Mouse (Mus musculus) embryonic facial prominence, embryonic 10.5 days (tissue): ENCODE data around the gene Tvp23b. TPM values are rescaled to one million over a fixed set of nuclear protein-coding genes. Genes with fewer than 3 reads are reported as not detected.

ENCODE experiments used
- DNase-seq: peaks from one replicate; pipeline ENCODE4 v3.0.0-alpha.2; 2017; ENCODE audit warnings: low spot score
- H3K27ac ChIP-seq: fragments of 300-500 bp; sonication (generic); replicated peaks from 2 replicates; pipeline ENCODE4 v1.5.1; 2016; ENCODE audit warnings: mild to moderate bottlenecking
- H3K27me3 ChIP-seq: fragments of 300-500 bp; sonication (generic); replicated peaks from 2 replicates; pipeline ENCODE4 v1.6.1; 2016; ENCODE audit warnings: low read depth, mild to moderate bottlenecking; ENCODE audit not compliant: poor library complexity, severe bottlenecking
- H3K36me3 ChIP-seq: fragments of 300-500 bp; sonication (generic); replicated peaks from 2 replicates; pipeline ENCODE4 v1.6.1; 2016; ENCODE audit warnings: mild to moderate bottlenecking, moderate library complexity
- H3K4me1 ChIP-seq: fragments of 300-500 bp; sonication (generic); 2 replicates; pipeline ENCODE4 v1.6.1; 2016
- H3K4me3 ChIP-seq: fragments of 300-500 bp; sonication (generic); 2 replicates; pipeline ENCODE4 v1.5.1; 2016; ENCODE audit warnings: mild to moderate bottlenecking, moderate library complexity
- H3K9me3 ChIP-seq: fragments of 300-500 bp; sonication (generic); 2 replicates; pipeline ENCODE4 v1.6.1; 2016; ENCODE audit warnings: mild to moderate bottlenecking
- WGBS: fragments of 180-500 bp; shearing (Covaris S2); methylation state at CpG from one replicate; pipeline ENCODE4 v1.1.7; 2016; 5-methylcytosine and 5-hydroxymethylcytosine counted together
- polyA plus RNA-seq: library from polyadenylated mRNA; unstranded; fragments of >200 nt; fragmentation: Nextera tagmentation; extraction: Ambion mirVana; gene quantifications from 2 replicates; pipeline ENCODE4 v1.2.1, GENCODE M21; 2016

Gene Tvp23b
- polyA plus RNA-seq, 1 experiment from 2014 or later: 50.0 TPM

- Histone ChIP-seq H3K27ac (no peak overlapping the region), H3K36me3 (no peaks in the 10 kb centered on the region), H3K4me3 (no peak overlapping the region), H3K27me3 (no peaks in the 10 kb centered on the region), H3K9me3 (no peaks in the 10 kb centered on the region), H3K4me1 (no peaks in the 10 kb centered on the region)
- 79% methylated on average over 3 of the region's 3 CpGs for WGBS
- DNase-seq: no peak
Measured at GRCm38 (mm10) chr11:62909720-62910306, 30.6 kb downstream of the Tvp23b start.

GRCm38 (mm10) chr11:62911362-62911761 is 32.1 kb downstream of the Tvp23b start:
- H3K36me3 ChIP-seq: no peaks in the 10 kb centered on the region
- WGBS: 73% methylated on average over 8 of the region's 8 CpGs

GRCm38 (mm10) chr11:62913141-62913540 is 33.9 kb downstream of the Tvp23b start:
- Histone ChIP-seq H3K27me3 (0 out of 2 replicates have a peak, but pooled peaks cover 5% of the 10 kb centered on the region), H3K36me3 (no peaks in the 10 kb centered on the region), H3K9me3 (no peaks in the 10 kb centered on the region), H3K4me3 (no peak overlapping the region), H3K4me1 (peaks cover 7% of the 10 kb centered on the region), H3K27ac (no peak overlapping the region)
- DNase-seq: no peak
- 92% methylated on average over 2 of the region's 2 CpGs for WGBS

More at GRCm38 (mm10) chr11:62911362-62911761, 32.1 kb downstream of the Tvp23b start:
- no peak overlapping the region for H3K4me3 ChIP-seq
- H3K9me3 ChIP-seq: no peaks in the 10 kb centered on the region
- no peaks in the 10 kb centered on the region for H3K4me1 ChIP-seq
- 0 out of 2 replicates have a peak, but pooled peaks cover 5% of the 10 kb centered on the region for H3K27me3 ChIP-seq
- no peak overlapping the region for H3K27ac ChIP-seq
- no peak for DNase-seq

GRCm38 (mm10) chr11:62914532-62914931 is 35.3 kb downstream of the Tvp23b start:
- DNase-seq: no peak
- Histone ChIP-seq H3K36me3 (no peaks in the 10 kb centered on the region), H3K27ac (no peak overlapping the region), H3K27me3 (0 out of 2 replicates have a peak, but pooled peaks cover 5% of the 10 kb centered on the region), H3K9me3 (no peaks in the 10 kb centered on the region; the same call in 1 of the 2 replicates), H3K4me1 (peaks cover 7% of the 10 kb centered on the region), H3K4me3 (no peak overlapping the region)
- WGBS: 59% methylated on average over 6 of the region's 6 CpGs

GRCm38 (mm10) chr11:62915486-62915885 is 36.2 kb downstream of the Tvp23b start:
- Histone ChIP-seq H3K4me3 (no peak overlapping the region), H3K27me3 (peaks cover 5% of the 10 kb centered on the region; the same call in 1 of the 2 replicates), H3K4me1 (peaks cover 11% of the 10 kb centered on the region), H3K36me3 (no peaks in the 10 kb centered on the region), H3K9me3 (no peaks in the 10 kb centered on the region; the same call in 1 of the 2 replicates), H3K27ac (no peak overlapping the region)
- 94% methylated on average over 2 of the region's 2 CpGs for WGBS
- DNase-seq: no peak

DNA sequence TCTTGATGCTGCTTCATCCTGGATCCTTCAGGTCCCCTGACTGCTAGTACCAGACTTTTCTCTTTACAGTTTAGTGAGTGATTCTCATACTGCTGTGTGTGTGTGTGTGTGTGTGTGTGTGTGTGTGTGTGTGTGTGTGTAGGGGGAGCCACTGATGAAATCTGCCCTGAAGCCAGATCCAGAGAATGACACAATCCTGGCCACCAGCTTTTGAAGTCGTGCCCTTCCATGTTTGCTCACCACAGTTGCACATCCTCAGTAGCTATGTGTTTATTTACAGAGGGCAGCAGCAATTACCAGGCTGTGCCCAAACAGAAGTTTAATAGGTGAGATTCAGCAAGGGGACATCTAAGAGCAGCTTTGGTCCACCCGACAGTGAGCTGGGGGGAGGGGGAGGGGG is 37.5 kb downstream of the Tvp23b start:
- Histone ChIP-seq H3K4me3 (no peak overlapping the region), H3K27me3 (peaks cover 5% of the 10 kb centered on the region; the same call in 1 of the 2 replicates), H3K4me1 (peaks cover 22% of the 10 kb centered on the region), H3K9me3 (no peaks in the 10 kb centered on the region; the same call in 1 of the 2 replicates), H3K36me3 (no peaks in the 10 kb centered on the region), H3K27ac (no peak overlapping the region)
- WGBS: 41% methylated on average over 2 of the region's 2 CpGs
- no peak for DNase-seq

DNA sequence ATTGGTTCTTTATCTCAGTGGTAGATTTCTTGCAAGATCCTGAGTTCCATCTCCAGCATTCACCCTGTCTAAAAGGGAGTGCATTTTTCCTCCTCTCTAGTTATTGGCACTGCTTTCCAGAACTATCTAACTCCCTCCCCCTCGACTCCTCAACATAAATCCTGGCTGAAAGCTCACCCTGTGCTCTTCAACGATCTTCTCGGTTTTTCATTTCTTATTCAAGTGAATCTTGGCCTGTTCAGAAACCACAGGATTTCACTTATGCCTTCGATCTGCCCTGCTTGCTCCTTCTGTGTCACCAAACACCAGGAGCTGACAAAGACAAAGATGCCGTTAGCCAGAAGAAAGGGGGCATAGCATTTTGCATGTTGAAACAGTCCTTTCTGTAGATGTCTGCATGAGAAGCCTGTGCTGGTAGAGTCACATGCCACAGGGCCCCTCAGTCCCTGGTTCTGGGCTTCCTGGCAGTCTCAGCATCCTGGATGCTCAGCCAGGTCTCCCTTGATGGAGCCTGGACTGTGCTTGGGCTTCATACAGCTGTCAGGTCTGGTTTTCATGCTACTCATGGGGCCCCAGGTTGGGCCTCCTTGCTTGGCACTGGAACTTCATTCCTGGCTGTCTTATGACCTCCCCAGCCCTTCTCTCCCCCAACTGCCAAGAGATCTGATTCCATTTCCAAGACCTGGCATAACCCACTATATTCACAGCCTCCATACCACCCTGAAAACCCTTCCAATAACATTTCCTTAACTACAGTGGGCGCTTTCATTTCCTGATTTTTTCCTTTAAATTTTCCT is 40.9 kb downstream of the Tvp23b start:
- Histone ChIP-seq H3K27me3 (peaks cover 5% of the 10 kb centered on the region; the same call in 1 of the 2 replicates), H3K9me3 (no peaks in the 10 kb centered on the region; the same call in 1 of the 2 replicates), H3K4me1 (peaks cover 25% of the 10 kb centered on the region), H3K27ac (peak overlapping the region; percentile 87), H3K36me3 (no peaks in the 10 kb centered on the region), H3K4me3 (no peak overlapping the region)
- no peak for DNase-seq
- 80% methylated on average over 6 of the region's 6 CpGs for WGBS

- H3K9me3 ChIP-seq: no peaks in the 10 kb centered on the region; the same call in 1 of the 2 replicates
- H3K27ac ChIP-seq: peak overlapping the region; percentile 87
- WGBS: 24% methylated on average over 6 of the region's 6 CpGs
- H3K4me3 ChIP-seq: peak overlapping the region; percentile 49
- H3K27me3 ChIP-seq: peaks cover 1% of the 10 kb centered on the region; the same call in 1 of the 2 replicates
- H3K36me3 ChIP-seq: no peaks in the 10 kb centered on the region
- DNase-seq: no peak
- H3K4me1 ChIP-seq: peaks cover 25% of the 10 kb centered on the region
Measured at GRCm38 (mm10) chr11:62920743-62921050, 41.4 kb downstream of the Tvp23b start.

DNA sequence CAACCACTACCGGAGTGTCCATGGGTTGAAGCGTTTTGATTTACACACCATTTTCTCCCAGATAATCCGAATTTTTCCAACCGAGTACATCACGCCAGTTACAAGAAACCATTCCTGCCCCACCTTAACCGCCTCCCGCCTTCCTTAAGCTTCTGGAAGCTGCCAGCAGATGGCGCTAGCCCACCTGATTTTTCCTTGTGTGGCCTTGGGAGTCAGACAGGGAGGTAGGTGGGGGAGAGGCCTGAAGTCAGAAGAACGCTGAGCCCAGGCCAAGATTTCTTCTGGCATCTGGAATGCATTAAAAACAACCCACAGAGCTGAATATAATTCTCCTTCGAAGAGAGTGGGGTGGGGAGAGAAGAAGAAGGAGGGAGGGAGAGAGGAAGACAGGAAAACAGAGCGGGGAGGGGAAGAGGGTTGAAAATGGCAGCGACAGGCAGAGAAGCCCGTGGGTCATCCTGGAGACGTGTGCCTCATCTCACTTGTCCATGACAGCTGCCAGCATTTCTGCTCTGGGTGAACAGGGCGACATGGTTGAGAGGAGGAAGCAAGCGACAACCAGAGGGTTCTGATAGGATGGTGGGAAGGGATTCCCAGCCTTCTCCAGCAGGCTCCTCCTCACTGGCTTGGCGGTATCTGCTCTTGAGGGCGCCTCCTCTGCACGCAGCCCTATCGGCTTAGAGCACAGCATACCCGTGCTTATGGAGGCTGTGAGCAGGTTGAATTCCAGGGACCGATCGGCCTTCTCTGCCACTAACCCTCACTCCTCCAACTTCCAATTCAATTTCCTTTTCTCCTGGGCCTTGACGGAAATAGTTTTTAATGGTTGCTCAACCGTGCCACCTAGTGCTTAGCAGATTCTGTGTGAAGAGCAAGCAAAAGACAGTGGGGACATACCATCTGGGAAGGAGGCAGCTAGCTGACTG is 42.1 kb downstream of the Tvp23b start:
- H3K36me3 ChIP-seq: no peaks in the 10 kb centered on the region
- peak overlapping the region; percentile 87 for H3K27ac ChIP-seq
- peak; percentile 95 for DNase-seq
- peaks cover 25% of the 10 kb centered on the region for H3K4me1 ChIP-seq
- no peaks in the 10 kb centered on the region; the same call in 1 of the 2 replicates for H3K27me3 ChIP-seq
- WGBS: 16% methylated on average over 25 of the region's 25 CpGs
- H3K9me3 ChIP-seq: no peaks in the 10 kb centered on the region; the same call in 1 of the 2 replicates
- peak overlapping the region; percentile 49 for H3K4me3 ChIP-seq

DNA sequence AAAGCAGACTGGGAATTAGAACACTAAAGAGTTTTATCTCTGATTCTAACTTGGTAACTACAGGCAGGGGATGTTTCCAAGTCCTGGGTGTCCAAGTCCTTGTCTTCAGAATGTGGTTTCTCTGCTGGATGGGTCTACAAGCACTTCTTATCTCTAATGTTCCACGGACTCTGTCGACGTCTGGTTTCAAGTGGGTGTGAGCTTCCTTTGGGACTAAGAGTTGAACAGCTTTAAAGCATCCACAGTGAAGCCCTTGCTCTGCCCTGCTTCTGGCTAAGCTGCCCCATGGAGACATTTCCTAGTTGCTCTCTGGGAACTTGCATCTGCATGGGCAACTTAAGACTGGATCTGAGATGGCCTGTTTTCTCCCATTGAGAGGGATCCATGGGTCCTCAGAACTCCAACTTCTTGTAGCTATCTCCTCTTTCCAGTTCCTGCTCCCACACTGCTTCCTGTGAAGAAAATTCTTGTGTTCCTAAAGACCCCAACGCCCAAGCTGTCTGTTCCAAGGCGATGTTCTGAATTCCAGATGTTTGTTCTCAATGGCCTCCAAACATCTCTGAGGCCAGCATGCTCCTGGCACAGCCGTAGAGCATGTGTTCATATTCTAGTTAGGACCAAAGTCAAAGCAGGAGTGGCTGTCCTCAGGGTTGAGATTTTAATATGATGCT is 45.0 kb downstream of the Tvp23b start:
- H3K36me3 ChIP-seq: no peaks in the 10 kb centered on the region
- 91% methylated on average over 6 of the region's 6 CpGs for WGBS
- no peak for DNase-seq
- peaks cover 18% of the 10 kb centered on the region for H3K4me1 ChIP-seq
- no peak overlapping the region for H3K4me3 ChIP-seq
- no peaks in the 10 kb centered on the region; the same call in 1 of the 2 replicates for H3K27me3 ChIP-seq
- no peak overlapping the region for H3K27ac ChIP-seq
- no peaks in the 10 kb centered on the region; the same call in 1 of the 2 replicates for H3K9me3 ChIP-seq

GRCm38 (mm10) chr11:62929799-62930198 is 50.5 kb downstream of the Tvp23b start:
- no peaks in the 10 kb centered on the region for H3K4me1 ChIP-seq
- H3K36me3 ChIP-seq: no peaks in the 10 kb centered on the region
- H3K4me3 ChIP-seq: no peak overlapping the region
- H3K27ac ChIP-seq: no peak overlapping the region
- no peaks in the 10 kb centered on the region for H3K9me3 ChIP-seq
- H3K27me3 ChIP-seq: no peaks in the 10 kb centered on the region
- no peak for DNase-seq
- 63% methylated on average over 3 of the region's 3 CpGs for WGBS

- Histone ChIP-seq H3K4me1 (no peaks in the 10 kb centered on the region), H3K27me3 (no peaks in the 10 kb centered on the region), H3K36me3 (no peaks in the 10 kb centered on the region), H3K27ac (no peak overlapping the region), H3K9me3 (no peaks in the 10 kb centered on the region), H3K4me3 (no peak overlapping the region)
- DNase-seq: no peak
- 89% methylated on average over 4 of the region's 4 CpGs for WGBS
Measured at GRCm38 (mm10) chr11:62930574-62930973, 51.3 kb downstream of the Tvp23b start.
